Mouse (Mus musculus) heart, embryonic 13.5 days (tissue): ENCODE results near the gene Atf6b. TPM values are rescaled to one million over a fixed set of nuclear protein-coding genes. Genes with fewer than 3 reads are reported as not detected.

Experiments
- ATAC-seq: fragments of 200-750 bp; cut with Nextera tagmentation; 2 replicates; pipeline ENCODE4 v1.8.0; 2017; ENCODE audit warnings: moderate TSS enrichment; ENCODE audit not compliant: insufficient number of reproducible peaks, low FRiP score, low TSS enrichment; ENCODE audit errors: extremely low read depth
- H3K27ac ChIP-seq: fragments of 300-500 bp; sonication (generic); replicated peaks from 2 replicates; pipeline ENCODE4 v1.5.1; 2015; ENCODE audit warnings: moderate library complexity, mild to moderate bottlenecking, inconsistent platforms
- H3K27me3 ChIP-seq: fragments of 300-500 bp; sonication (generic); replicated peaks from 2 replicates; pipeline ENCODE4 v1.6.1; 2015; ENCODE audit warnings: mild to moderate bottlenecking, inconsistent platforms
- H3K36me3 ChIP-seq: fragments of 300-500 bp; sonication (generic); 2 replicates; pipeline ENCODE4 v1.6.1; 2015; ENCODE audit warnings: mild to moderate bottlenecking, inconsistent platforms
- H3K4me1 ChIP-seq: fragments of 300-500 bp; sonication (generic); 2 replicates; pipeline ENCODE4 v1.6.1; 2015; ENCODE audit warnings: inconsistent platforms
- H3K4me2 ChIP-seq: fragments of 300-500 bp; sonication (generic); 2 replicates; pipeline ENCODE4 v1.6.1; 2015; ENCODE audit warnings: inconsistent platforms, mild to moderate bottlenecking, moderate library complexity
- H3K4me3 ChIP-seq: fragments of 300-500 bp; sonication (generic); 2 replicates; pipeline ENCODE4 v1.5.1; 2015; ENCODE audit warnings: moderate library complexity, mild to moderate bottlenecking, inconsistent platforms
- H3K9ac ChIP-seq: fragments of 300-500 bp; sonication (generic); 2 replicates; pipeline ENCODE4 v1.6.1; 2015; ENCODE audit warnings: inconsistent platforms, mild to moderate bottlenecking, moderate library complexity
- H3K9me3 ChIP-seq: fragments of 300-500 bp; sonication (generic); 2 replicates; pipeline ENCODE4 v1.6.1; 2016; ENCODE audit warnings: inconsistent platforms
- WGBS: fragments of 180-500 bp; shearing (Covaris S2); methylation state at CpG from one replicate; pipeline ENCODE4 v1.1.7; 2015; ENCODE audit warnings: mixed read lengths; 5-methylcytosine and 5-hydroxymethylcytosine counted together
- polyA plus RNA-seq: library from polyadenylated mRNA; unstranded; fragments of >200 nt; fragmentation: Nextera tagmentation; extraction: Ambion mirVana; gene quantifications from 2 replicates; pipeline ENCODE4 v1.2.1, GENCODE M21; 2015

The Atf6b gene
- polyA plus RNA-seq, 1 experiment from 2014 or later, result 56.1 TPM

- no peak overlapping the region for H3K27ac ChIP-seq
- H3K4me2 ChIP-seq, result peak overlapping the region; percentile 69
- no peak for ATAC-seq
- H3K9me3 ChIP-seq, result 0 out of 2 replicates have a peak, but pooled peaks cover 5% of the 10 kb centered on the region
- peaks cover 88% of the 10 kb centered on the region for H3K27me3 ChIP-seq
- H3K36me3 ChIP-seq, result no peaks in the 10 kb centered on the region
- peak overlapping the region; percentile 69 for H3K9ac ChIP-seq
- H3K4me3 ChIP-seq, result peak overlapping the region; percentile 44
- 28% methylated on average over 49 of the region's 49 CpGs for WGBS
- H3K4me1 ChIP-seq, result peaks cover 39% of the 10 kb centered on the region
These were observed 25.4 kb downstream of the Atf6b start for GRCm38 (mm10) chr17:34672246-34672792.

- H3K27me3 ChIP-seq, result peaks cover 88% of the 10 kb centered on the region
- no peak overlapping the region for H3K4me3 ChIP-seq
- no peaks in the 10 kb centered on the region for H3K36me3 ChIP-seq
- H3K9ac ChIP-seq, result no peak overlapping the region
- H3K4me1 ChIP-seq, result peaks cover 39% of the 10 kb centered on the region
- 0 out of 2 replicates have a peak, but pooled peaks cover under 1% of the 10 kb centered on the region for H3K9me3 ChIP-seq
- no peak overlapping the region for H3K4me2 ChIP-seq
- 79% methylated on average over 7 of the region's 7 CpGs for WGBS
- H3K27ac ChIP-seq, result no peak overlapping the region
- ATAC-seq, result no peak
These were observed 26.2 kb downstream of the Atf6b start for GRCm38 (mm10) chr17:34673139-34673538.

GRCm38 (mm10) chr17:34674524-34675204, 27.7 kb downstream of the Atf6b start:
- H3K9ac ChIP-seq, result no peak overlapping the region
- no peak overlapping the region for H3K4me2 ChIP-seq
- no peaks in the 10 kb centered on the region for H3K9me3 ChIP-seq
- peaks cover 39% of the 10 kb centered on the region for H3K4me1 ChIP-seq
- no peak overlapping the region for H3K4me3 ChIP-seq
- no peak for ATAC-seq
- no peak overlapping the region for H3K27ac ChIP-seq
- H3K36me3 ChIP-seq, result no peaks in the 10 kb centered on the region
- H3K27me3 ChIP-seq, result peaks cover 93% of the 10 kb centered on the region
- 39% methylated on average over 11 of the region's 11 CpGs for WGBS

GRCm38 (mm10) chr17:34675205-34676092, 28.5 kb downstream of the Atf6b start:
- Histone ChIP-seq H3K4me1 (peaks cover 39% of the 10 kb centered on the region), H3K27me3 (peaks cover 93% of the 10 kb centered on the region), H3K4me2 (no peak overlapping the region), H3K36me3 (no peaks in the 10 kb centered on the region), H3K9ac (0 out of 2 replicates have a peak overlapping the region, but pooled peaks have one; percentile 11), H3K4me3 (no peak overlapping the region), H3K27ac (no peak overlapping the region), H3K9me3 (no peaks in the 10 kb centered on the region)
- ATAC-seq, result no peak
- WGBS, result 49% methylated on average over 13 of the region's 13 CpGs

- peaks cover 39% of the 10 kb centered on the region for H3K4me1 ChIP-seq
- WGBS, result 69% methylated on average over 6 of the region's 6 CpGs
- no peaks in the 10 kb centered on the region for H3K36me3 ChIP-seq
- ATAC-seq, result no peak
- H3K4me2 ChIP-seq, result no peak overlapping the region
- H3K27ac ChIP-seq, result no peak overlapping the region
- peaks cover 89% of the 10 kb centered on the region for H3K27me3 ChIP-seq
- H3K9ac ChIP-seq, result 0 out of 2 replicates have a peak overlapping the region, but pooled peaks have one; percentile 11
- H3K4me3 ChIP-seq, result no peak overlapping the region
- H3K9me3 ChIP-seq, result no peaks in the 10 kb centered on the region
These were observed 29.1 kb downstream of the Atf6b start for GRCm38 (mm10) chr17:34676093-34676460.

GRCm38 (mm10) chr17:34676671-34677070, 29.7 kb downstream of the Atf6b start:
- Histone ChIP-seq H3K27ac (no peak overlapping the region), H3K36me3 (no peaks in the 10 kb centered on the region)
- ATAC-seq, result no peak

GRCm38 (mm10) chr17:34680191-34680590, 33.2 kb downstream of the Atf6b start:
- Histone ChIP-seq H3K9me3 (no peaks in the 10 kb centered on the region), H3K4me3 (no peak overlapping the region), H3K9ac (no peak overlapping the region), H3K4me2 (no peak overlapping the region), H3K27me3 (peaks cover 51% of the 10 kb centered on the region), H3K4me1 (peaks cover 52% of the 10 kb centered on the region), H3K27ac (no peak overlapping the region), H3K36me3 (no peaks in the 10 kb centered on the region)
- ATAC-seq, result no peak
- 76% methylated on average over 26 of the region's 26 CpGs for WGBS

More at GRCm38 (mm10) chr17:34676671-34677070, 29.7 kb downstream of the Atf6b start:
- Histone ChIP-seq H3K4me2 (no peak overlapping the region), H3K9ac (no peak overlapping the region), H3K4me1 (peaks cover 39% of the 10 kb centered on the region), H3K4me3 (no peak overlapping the region), H3K9me3 (no peaks in the 10 kb centered on the region), H3K27me3 (peaks cover 83% of the 10 kb centered on the region)
- 71% methylated on average over 12 of the region's 12 CpGs for WGBS

- Histone ChIP-seq H3K9ac (no peak overlapping the region), H3K27ac (no peak overlapping the region), H3K4me3 (no peak overlapping the region), H3K27me3 (peaks cover 51% of the 10 kb centered on the region), H3K4me2 (no peak overlapping the region), H3K36me3 (no peaks in the 10 kb centered on the region), H3K4me1 (peaks cover 52% of the 10 kb centered on the region), H3K9me3 (no peaks in the 10 kb centered on the region)
- ATAC-seq, result no peak
- WGBS, result 83% methylated on average over 4 of the region's 4 CpGs
These were observed 33.7 kb downstream of the Atf6b start for GRCm38 (mm10) chr17:34680621-34681020.

GRCm38 (mm10) chr17:34681132-34681571, 34.2 kb downstream of the Atf6b start:
- H3K4me1 ChIP-seq, result peaks cover 52% of the 10 kb centered on the region
- no peak for ATAC-seq
- H3K27me3 ChIP-seq, result peaks cover 45% of the 10 kb centered on the region
- H3K36me3 ChIP-seq, result no peaks in the 10 kb centered on the region
- H3K4me2 ChIP-seq, result peak overlapping the region; percentile 13; the same call in 1 of the 2 replicates
- H3K9me3 ChIP-seq, result no peaks in the 10 kb centered on the region
- H3K27ac ChIP-seq, result no peak overlapping the region
- 65% methylated on average over 17 of the region's 17 CpGs for WGBS
- no peak overlapping the region for H3K4me3 ChIP-seq
- no peak overlapping the region for H3K9ac ChIP-seq

GRCm38 (mm10) chr17:34681881-34682536, 35.1 kb downstream of the Atf6b start:
- Histone ChIP-seq H3K9ac (peak overlapping the region; percentile 3; the same call in 1 of the 2 replicates), H3K4me1 (peaks cover 46% of the 10 kb centered on the region)
- no peak for ATAC-seq

GRCm38 (mm10) chr17:34683179-34683578, 36.2 kb downstream of the Atf6b start:
- no peak for ATAC-seq
- H3K9ac ChIP-seq, result no peak overlapping the region
- no peak overlapping the region for H3K4me2 ChIP-seq
- H3K9me3 ChIP-seq, result no peaks in the 10 kb centered on the region
- no peaks in the 10 kb centered on the region for H3K36me3 ChIP-seq
- H3K4me1 ChIP-seq, result peaks cover 46% of the 10 kb centered on the region
- WGBS, result 73% methylated on average over 8 of the region's 8 CpGs
- peaks cover 25% of the 10 kb centered on the region for H3K27me3 ChIP-seq
- no peak overlapping the region for H3K27ac ChIP-seq
- H3K4me3 ChIP-seq, result no peak overlapping the region

More at GRCm38 (mm10) chr17:34681881-34682536, 35.1 kb downstream of the Atf6b start:
- H3K4me3 ChIP-seq, result no peak overlapping the region
- no peak overlapping the region for H3K27ac ChIP-seq
- H3K9me3 ChIP-seq, result no peaks in the 10 kb centered on the region
- H3K4me2 ChIP-seq, result 0 out of 2 replicates have a peak overlapping the region, but pooled peaks have one; percentile 13
- peaks cover 37% of the 10 kb centered on the region for H3K27me3 ChIP-seq
- 59% methylated on average over 11 of the region's 11 CpGs for WGBS
- no peaks in the 10 kb centered on the region for H3K36me3 ChIP-seq
